Mouse (Mus musculus): ENCODE data around the gene Plekhm2. TPM values are rescaled to one million over a fixed set of nuclear protein-coding genes. Genes with fewer than 3 reads are reported as not detected.

The Plekhm2 gene
- total RNA-seq, 1 experiment from 2014 or later, result 37.3 TPM

GRCm38 (mm10) chr4:141632111-141632873 is 32.4 kb downstream of the Plekhm2 start:
- DNase-seq, result peak; percentile 67

- no peak for DNase-seq
Measured at GRCm38 (mm10) chr4:141631250-141631649, 33.4 kb downstream of the Plekhm2 start.

GRCm38 (mm10) chr4:141630021-141630420 is 34.7 kb downstream of the Plekhm2 start:
- DNase-seq, result no peak

- no peak for DNase-seq
Measured at GRCm38 (mm10) chr4:141628661-141629060, 36.0 kb downstream of the Plekhm2 start.

GRCm38 (mm10) chr4:141627502-141627901 is 37.2 kb downstream of the Plekhm2 start:
- DNase-seq, result no peak

- no peak for DNase-seq
Measured at GRCm38 (mm10) chr4:141625774-141626550, 38.7 kb downstream of the Plekhm2 start.

GRCm38 (mm10) chr4:141624983-141625773 is 39.5 kb downstream of the Plekhm2 start:
- peak; percentile 75 for DNase-seq

GRCm38 (mm10) chr4:141624134-141624533 is 40.6 kb downstream of the Plekhm2 start:
- no peak for DNase-seq

- DNase-seq, result peak; percentile 92
Measured at GRCm38 (mm10) chr4:141623666-141624065, 41.0 kb downstream of the Plekhm2 start, which contains the start of gene Slc25a34. Slc25a34 (minus strand) TSS chr4:141623821.

- DNase-seq, result no peak
Measured at GRCm38 (mm10) chr4:141623037-141623436, 41.7 kb downstream of the Plekhm2 start.

GRCm38 (mm10) chr4:141622580-141622979 is 42.1 kb downstream of the Plekhm2 start:
- DNase-seq, result no peak

GRCm38 (mm10) chr4:141622091-141622490 is 42.6 kb downstream of the Plekhm2 start:
- no peak for DNase-seq

- DNase-seq, result no peak
Measured at GRCm38 (mm10) chr4:141621297-141621696, 43.4 kb downstream of the Plekhm2 start.

- no peak for DNase-seq
Measured at GRCm38 (mm10) chr4:141619299-141619883, 45.3 kb downstream of the Plekhm2 start.

- DNase-seq, result peak; percentile 83
Measured at GRCm38 (mm10) chr4:141618565-141619243, 46.0 kb downstream of the Plekhm2 start, which contains the start of gene Tmem82. Tmem82 (minus strand) TSS chr4:141618633.

GRCm38 (mm10) chr4:141617863-141618564 is 46.7 kb downstream of the Plekhm2 start:
- DNase-seq, result peak; percentile 55

- peak; percentile 84 for DNase-seq
Measured at GRCm38 (mm10) chr4:141617299-141617698, 47.4 kb downstream of the Plekhm2 start.

GRCm38 (mm10) chr4:141616811-141617210 is 47.9 kb downstream of the Plekhm2 start:
- no peak for DNase-seq

- no peak for DNase-seq
Measured at GRCm38 (mm10) chr4:141614946-141615345, 49.8 kb downstream of the Plekhm2 start.

GRCm38 (mm10) chr4:141609538-141609937 is 55.2 kb downstream of the Plekhm2 start:
- DNase-seq, result no peak

GRCm38 (mm10) chr4:141605861-141606260 is 58.8 kb downstream of the Plekhm2 start, which contains the start of gene Fblim1:
Fblim1 (minus strand) TSS chr4:141606096.
- DNase-seq, result peak; percentile 40
